Mouse (Mus musculus) CD4-positive, CD25-positive, alpha-beta regulatory T cell, adult 4 months (primary cell): ENCODE results near the gene Rab1b. TPM values are rescaled to one million over a fixed set of nuclear protein-coding genes. Genes with fewer than 3 reads are reported as not detected.

Experiments
- ATAC-seq: one replicate; pipeline ENCODE4 v1.8.0; 2017
- polyA plus RNA-seq, 2 experiments: library from polyadenylated mRNA; unstranded; fragments of 100-300 nt; shearing (Covaris generic); gene quantifications; one replicate each; pipeline ENCODE4 v1.2.1; 2017

Rab1b gene
- polyA plus RNA-seq, 2 experiments from 2014 or later: 91.1 to 113 TPM

- no peak for ATAC-seq
Observed at GRCm38 (mm10) chr19:5071077-5071476, 35.8 kb downstream of the Rab1b start.

- ATAC-seq: no peak
Observed at GRCm38 (mm10) chr19:5069978-5070377, 36.9 kb downstream of the Rab1b start.

GRCm38 (mm10) chr19:5069486-5069885 is 37.4 kb downstream of the Rab1b start:
- ATAC-seq: no peak

GRCm38 (mm10) chr19:5068570-5069234 is 38.2 kb downstream of the Rab1b start:
- no peak for ATAC-seq

- ATAC-seq: no peak
Observed at GRCm38 (mm10) chr19:5067867-5068569, 38.9 kb downstream of the Rab1b start, which contains the start of gene Cd248. Cd248 (plus strand) TSS chr19:5068078.

GRCm38 (mm10) chr19:5067040-5067799 is 39.7 kb downstream of the Rab1b start:
- ATAC-seq: no peak

- ATAC-seq: no peak
Observed at GRCm38 (mm10) chr19:5065104-5065503, 41.8 kb downstream of the Rab1b start.

GRCm38 (mm10) chr19:5062446-5062845 is 44.4 kb downstream of the Rab1b start:
- ATAC-seq: no peak

GRCm38 (mm10) chr19:5062041-5062440 is 44.8 kb downstream of the Rab1b start:
- ATAC-seq: no peak

- ATAC-seq: no peak
Observed at GRCm38 (mm10) chr19:5060365-5061330, 46.2 kb downstream of the Rab1b start.

- ATAC-seq: peak; percentile 49
Observed at GRCm38 (mm10) chr19:5058801-5059771, 47.8 kb downstream of the Rab1b start.

- ATAC-seq: no peak
Observed at GRCm38 (mm10) chr19:5057876-5058775, 48.7 kb downstream of the Rab1b start.

- no peak for ATAC-seq
Observed at GRCm38 (mm10) chr19:5056251-5056650, 50.6 kb downstream of the Rab1b start.

- no peak for ATAC-seq
Observed at GRCm38 (mm10) chr19:5053909-5054308, 53.0 kb downstream of the Rab1b start.

GRCm38 (mm10) chr19:5052853-5053252 is 54.0 kb downstream of the Rab1b start:
- no peak for ATAC-seq

GRCm38 (mm10) chr19:5052166-5052822 is 54.6 kb downstream of the Rab1b start:
- no peak for ATAC-seq

GRCm38 (mm10) chr19:5051515-5051914 is 55.4 kb downstream of the Rab1b start:
- no peak for ATAC-seq

GRCm38 (mm10) chr19:5051031-5051430 is 55.8 kb downstream of the Rab1b start:
- no peak for ATAC-seq
